32 mouse cellular contexts compared by ENCODE assay signal in genomic region chr5:95966621-95967020, GRCm38 (mm10). TPM values are rescaled to one million over a fixed set of nuclear protein-coding genes. Genes with fewer than 3 reads are reported as not detected.
DNase-seq lines count a peak whose midpoint lies in the region; ATAC-seq and TF ChIP-seq lines count a peak whose summit lies in the region.
"Had no signal": no experiment of that assay in that cellular context is flagged by ENCODE, and none has a peak within 500 bp of the region (broad histone marks: within the 10 kb centered on the region; RNA-seq: fewer than 3 reads in every experiment).

No protein-coding gene starts in this region.

- no peaks in the 10 kb centered on the region for H3K36me3 ChIP-seq in hindbrain, postnatal 0 days (ENCODE audit: insufficient read depth, low read length)
- no peaks in the 10 kb centered on the region for H3K36me3 ChIP-seq in hindbrain, embryonic 14.5 days (replicated peaks; ENCODE audit: control insufficient read depth, insufficient read depth)
- no peaks in the 10 kb centered on the region for H3K36me3 ChIP-seq in kidney, embryonic 15.5 days
- H3K36me3 ChIP-seq: embryonic facial prominence, embryonic 10.5 days; embryonic facial prominence, embryonic 15.5 days; forebrain, embryonic 12.5 days; hindbrain, embryonic 10.5 days; limb, embryonic 13.5 days; midbrain, embryonic 12.5 days; neural tube, embryonic 13.5 days had no signal

- H3K27ac ChIP-seq in hindbrain, postnatal 0 days = no peak overlapping the region
- no peak overlapping the region for H3K27ac ChIP-seq in hindbrain, embryonic 14.5 days
- H3K27ac ChIP-seq in kidney, embryonic 15.5 days = no peak overlapping the region
- H3K27ac ChIP-seq: embryonic facial prominence, embryonic 10.5 days; embryonic facial prominence, embryonic 15.5 days; forebrain, embryonic 12.5 days; hindbrain, embryonic 10.5 days; layer of hippocampus, adult 2 months; limb, embryonic 13.5 days; midbrain, embryonic 12.5 days; neural tube, embryonic 13.5 days had no signal

- no peaks in the 10 kb centered on the region for H3K4me1 ChIP-seq in hindbrain, postnatal 0 days (ENCODE audit: insufficient read depth, low read length)
- H3K4me1 ChIP-seq in hindbrain, embryonic 14.5 days (replicated peaks; ENCODE audit: control insufficient read depth, insufficient read depth, low read length) = no peaks in the 10 kb centered on the region
- no peaks in the 10 kb centered on the region for H3K4me1 ChIP-seq in kidney, embryonic 15.5 days
- H3K4me1 ChIP-seq: embryonic facial prominence, embryonic 10.5 days; embryonic facial prominence, embryonic 15.5 days; forebrain, embryonic 12.5 days; hindbrain, embryonic 10.5 days; limb, embryonic 13.5 days; midbrain, embryonic 12.5 days; neural tube, embryonic 13.5 days had no signal

- 25% methylated on average over 2 of the region's 2 CpGs for WGBS in hindbrain, postnatal 0 days
- 28% methylated on average over 2 of the region's 2 CpGs for WGBS in hindbrain, embryonic 14.5 days
- 17% methylated on average over 2 of the region's 2 CpGs for WGBS in kidney, embryonic 15.5 days

- H3K4me3 ChIP-seq in hindbrain, postnatal 0 days (ENCODE audit: low read length) = no peak overlapping the region
- H3K4me3 ChIP-seq in hindbrain, embryonic 14.5 days (replicated peaks; ENCODE audit: low read length) = no peak overlapping the region
- no peak overlapping the region for H3K4me3 ChIP-seq in kidney, embryonic 15.5 days (replicated peaks)
- H3K4me3 ChIP-seq: embryonic facial prominence, embryonic 10.5 days; embryonic facial prominence, embryonic 15.5 days; forebrain, embryonic 12.5 days; hindbrain, embryonic 10.5 days; layer of hippocampus, adult 2 months; limb, embryonic 13.5 days; midbrain, embryonic 12.5 days; neural tube, embryonic 13.5 days had no signal

- H3K9me3 ChIP-seq in hindbrain, postnatal 0 days (ENCODE audit: low read length) = no peaks in the 10 kb centered on the region
- H3K9me3 ChIP-seq in hindbrain, embryonic 14.5 days (ENCODE audit: control insufficient read depth, low read length) = no peaks in the 10 kb centered on the region
- no peaks in the 10 kb centered on the region for H3K9me3 ChIP-seq in kidney, embryonic 15.5 days (replicated peaks)
- H3K9me3 ChIP-seq: embryonic facial prominence, embryonic 10.5 days; embryonic facial prominence, embryonic 15.5 days; forebrain, embryonic 12.5 days; hindbrain, embryonic 10.5 days; limb, embryonic 13.5 days; midbrain, embryonic 12.5 days; neural tube, embryonic 13.5 days had no signal

- H3K27me3 ChIP-seq in hindbrain, postnatal 0 days (ENCODE audit: insufficient read depth, low read length) = no peaks in the 10 kb centered on the region
- H3K27me3 ChIP-seq in hindbrain, embryonic 14.5 days (ENCODE audit: control insufficient read depth, insufficient read depth, low read length) = no peaks in the 10 kb centered on the region
- no peaks in the 10 kb centered on the region for H3K27me3 ChIP-seq in kidney, embryonic 15.5 days
- H3K27me3 ChIP-seq: embryonic facial prominence, embryonic 15.5 days; forebrain, embryonic 12.5 days; limb, embryonic 13.5 days; midbrain, embryonic 12.5 days; neural tube, embryonic 13.5 days had no signal

- no peak for ATAC-seq in hindbrain, postnatal 0 days
- ATAC-seq in hindbrain, embryonic 14.5 days (ENCODE audit: low FRiP score) = no peak
- no peak; the same call in 1 of the 2 replicates for ATAC-seq in kidney, embryonic 15.5 days (replicated peaks; ENCODE audit: low FRiP score)
- ATAC-seq: activated CD4-positive, CD25-positive, alpha-beta regulatory T cell, adult 4 months; CD4-positive, CD25-positive, alpha-beta regulatory T cell, adult 4 months; forebrain, postnatal 0 days; hindbrain, embryonic 16.5 days; intestine, postnatal 0 days had no signal

- TF ChIP-seq CTCF in hindbrain, postnatal 0 days (IDR thresholded peaks at IDR 0.05; ENCODE audit: low read depth) = no peak

- H3K9ac ChIP-seq in hindbrain, postnatal 0 days (replicated peaks; ENCODE audit: low read length) = no peak overlapping the region
- H3K9ac ChIP-seq in hindbrain, embryonic 14.5 days = no peak overlapping the region
- no peak overlapping the region for H3K9ac ChIP-seq in kidney, embryonic 15.5 days
- H3K9ac ChIP-seq: embryonic facial prominence, embryonic 15.5 days; forebrain, embryonic 12.5 days; forebrain, postnatal 0 days; limb, embryonic 13.5 days; midbrain, embryonic 12.5 days; neural tube, embryonic 13.5 days had no signal

- no peak overlapping the region for H3K4me2 ChIP-seq in hindbrain, postnatal 0 days (ENCODE audit: low read depth, low read length)
- no peak overlapping the region for H3K4me2 ChIP-seq in hindbrain, embryonic 14.5 days (replicated peaks)
- no peak overlapping the region for H3K4me2 ChIP-seq in kidney, embryonic 15.5 days
- H3K4me2 ChIP-seq: embryonic facial prominence, embryonic 15.5 days; forebrain, embryonic 12.5 days; limb, embryonic 13.5 days; liver, embryonic 11.5 days; midbrain, embryonic 12.5 days; neural tube, embryonic 13.5 days had no signal

- peak; percentile 5 for DNase-seq in hindbrain, postnatal 0 days (ENCODE audit: low spot score)
- no peak for DNase-seq in hindbrain, embryonic 14.5 days (ENCODE audit: low spot score)
- DNase-seq in kidney, postnatal 4 days = peak; percentile 25 to 60
- DNase-seq in Muller cell, postnatal 12 days (ENCODE audit: inconsistent ontology term) = peak; percentile 81
- peak; percentile 12 for DNase-seq in gastrocnemius, postnatal 25 days
- no peak for DNase-seq in right cerebral cortex, adult 18-20 months
- DNase-seq: adrenal gland, adult 8-10 months; cerebellum, adult 8-10 months; cerebellum, postnatal 25 days; forebrain, postnatal 0 days; heart, postnatal 14 days; kidney, postnatal 25 days; thymus, postnatal 4 days had no signal

RNA-seq across cellular contexts. Expression of gene Cxcl13, which starts 9.9 kb away (rescaled TPM):
- total RNA-seq in hindbrain, postnatal 0 days (2014; rRNA removed) = 0.14 TPM in 1 of 2 replicates, not detected in the other
- 0.38 and 0.42 TPM in 2 replicates for polyA plus RNA-seq in hindbrain, postnatal 0 days (2015; fragmentation: Nextera tagmentation; extraction: Ambion mirVana)
- polyA plus RNA-seq in hindbrain, embryonic 14.5 days (2014; fragmentation: Nextera tagmentation; extraction: Ambion mirVana) = 0.23 TPM in 1 of 2 replicates, not detected in the other
- polyA plus RNA-seq in kidney, embryonic 15.5 days (2015; fragmentation: Nextera tagmentation; extraction: Ambion mirVana) = 7.2 and 8.9 TPM in 2 replicates
- not detected for total RNA-seq in gastrocnemius, postnatal 25 days (2021)
- total RNA-seq: forebrain, postnatal 0 days; granulocyte monocyte progenitor cell, adult 5-6 weeks; layer of hippocampus, adult 2 months; layer of hippocampus, postnatal 25 days; left cerebral cortex, postnatal 36 days; megakaryocyte, adult 5-6 weeks had no signal
- polyA plus RNA-seq: CD4-positive, CD25-positive, alpha-beta regulatory T cell, adult 4 months; forebrain, embryonic 12.5 days; midbrain, embryonic 12.5 days; testis, adult 2 months had no signal

Comparison
In these comparisons a context has a peak if more than half of its experiments do, and no peak if none do; other contexts are left out.
1. DNase-seq: peak in hindbrain, postnatal 0 days (single experiment), kidney, postnatal 4 days (2 of 2), Muller cell, postnatal 12 days (single experiment) and gastrocnemius, postnatal 25 days (single experiment); none in hindbrain, embryonic 14.5 days (single experiment) and right cerebral cortex, adult 18-20 months (single experiment).